Mouse (Mus musculus) right cerebral cortex, postnatal 10 days (tissue): Measurements from ENCODE around the gene Map2k5.

Experiments used
- DNase-seq, 2 experiments: peaks; one replicate each; pipeline ENCODE4 v3.0.0; 2021; ENCODE audit warnings: low spot score in 2 of 2

The Map2k5 gene

GRCm38 (mm10) chr9:63258768-63259167, 118.9 kb downstream of the Map2k5 start:
- peak; percentile 49 to 51 for DNase-seq

- DNase-seq, result no peak
These were observed 120.0 kb downstream of the Map2k5 start for GRCm38 (mm10) chr9:63257739-63258138.

GRCm38 (mm10) chr9:63250841-63251626, 126.7 kb downstream of the Map2k5 start:
- no peak for DNase-seq

- no peak for DNase-seq
These were observed 129.5 kb downstream of the Map2k5 start for GRCm38 (mm10) chr9:63248095-63248787.

GRCm38 (mm10) chr9:63246568-63247169, 131.0 kb downstream of the Map2k5 start:
- DNase-seq, result no peak

- DNase-seq, result no peak
These were observed 135.7 kb downstream of the Map2k5 start for GRCm38 (mm10) chr9:63241961-63242360.

- DNase-seq, result no peak
These were observed 136.5 kb downstream of the Map2k5 start for GRCm38 (mm10) chr9:63241241-63241640.

- no peak for DNase-seq
These were observed 143.3 kb downstream of the Map2k5 start for GRCm38 (mm10) chr9:63234356-63234755.

- DNase-seq, result no peak
These were observed 147.4 kb downstream of the Map2k5 start for GRCm38 (mm10) chr9:63230289-63230688.

GRCm38 (mm10) chr9:63229124-63229523, 148.6 kb downstream of the Map2k5 start:
- no peak for DNase-seq

- DNase-seq, result no peak
These were observed 155.5 kb downstream of the Map2k5 start for GRCm38 (mm10) chr9:63222161-63222560.

GRCm38 (mm10) chr9:63219851-63220250, 157.9 kb downstream of the Map2k5 start:
- DNase-seq, result no peak

- no peak for DNase-seq
These were observed 162.7 kb downstream of the Map2k5 start for GRCm38 (mm10) chr9:63215031-63215430.

- DNase-seq, result no peak
These were observed 170.9 kb downstream of the Map2k5 start for GRCm38 (mm10) chr9:63206769-63207276.

- DNase-seq, result no peak
These were observed 174.2 kb downstream of the Map2k5 start for GRCm38 (mm10) chr9:63203461-63203860.

- no peak for DNase-seq
These were observed 176.1 kb downstream of the Map2k5 start for GRCm38 (mm10) chr9:63201376-63202323.

- DNase-seq, result peak in 1 of 2 experiments; percentile 33
These were observed 180.4 kb downstream of the Map2k5 start for GRCm38 (mm10) chr9:63197252-63197651.

- no peak for DNase-seq
These were observed 181.5 kb downstream of the Map2k5 start for GRCm38 (mm10) chr9:63196114-63196682.

- no peak for DNase-seq
These were observed 182.2 kb downstream of the Map2k5 start for GRCm38 (mm10) chr9:63195523-63195922.

GRCm38 (mm10) chr9:63194791-63195190, 182.9 kb downstream of the Map2k5 start:
- no peak for DNase-seq

- no peak for DNase-seq
These were observed 184.9 kb downstream of the Map2k5 start for GRCm38 (mm10) chr9:63192809-63193208.
